Mouse (Mus musculus): Measurements from ENCODE around the gene Abat. TPM values are rescaled to one million over a fixed set of nuclear protein-coding genes. Genes with fewer than 3 reads are reported as not detected.
"Not testable (repeated sequence)": the region's sequence is repeated elsewhere in the genome, so short reads cannot be mapped to it uniquely, and the experiment has no call there.

Gene Abat
- polyA plus RNA-seq, 1 experiment from 2014 or later: 111 TPM

GRCm38 (mm10) chr16:8562827-8563226 is 49.6 kb downstream of the Abat start:
- ATAC-seq (ENCODE audit: low FRiP score): not testable (repeated sequence)
- WGBS: 83% methylated on average over 3 of the region's 3 CpGs

GRCm38 (mm10) chr16:8564836-8565235 is 51.6 kb downstream of the Abat start:
- H3K36me3 ChIP-seq: 0 out of 2 replicates have a peak, but pooled peaks cover 3% of the 10 kb centered on the region
- no peaks in the 10 kb centered on the region for H3K27me3 ChIP-seq (replicated peaks)
- peaks cover 4% of the 10 kb centered on the region for H3K9me3 ChIP-seq (replicated peaks)
- H3K27ac ChIP-seq (replicated peaks): no peak overlapping the region
- H3K4me2 ChIP-seq: no peak overlapping the region
- 91% methylated on average over 2 of the region's 2 CpGs for WGBS
- no peak overlapping the region for H3K9ac ChIP-seq (replicated peaks)
- H3K4me3 ChIP-seq (replicated peaks): no peak overlapping the region
- ATAC-seq (ENCODE audit: low FRiP score): no peak
- peaks cover 9% of the 10 kb centered on the region for H3K4me1 ChIP-seq

More at GRCm38 (mm10) chr16:8562827-8563226, 49.6 kb downstream of the Abat start:
- not testable (repeated sequence) for H3K4me2 ChIP-seq; H3K36me3 ChIP-seq; H3K4me1 ChIP-seq; H3K27me3 ChIP-seq (replicated peaks); H3K27ac ChIP-seq (replicated peaks); H3K9ac ChIP-seq (replicated peaks); H3K4me3 ChIP-seq (replicated peaks); H3K9me3 ChIP-seq (replicated peaks)

GRCm38 (mm10) chr16:8565539-8565938 is 52.3 kb downstream of the Abat start:
- Histone ChIP-seq H3K27ac (replicated peaks) (peak overlapping the region; percentile 60), H3K27me3 (replicated peaks) (no peaks in the 10 kb centered on the region), H3K4me2 (no peak overlapping the region), H3K4me3 (replicated peaks) (no peak overlapping the region), H3K9ac (replicated peaks) (no peak overlapping the region), H3K36me3 (no peaks in the 10 kb centered on the region), H3K4me1 (peaks cover 9% of the 10 kb centered on the region), H3K9me3 (replicated peaks) (no peaks in the 10 kb centered on the region)
- WGBS: 79% methylated on average over 2 of the region's 2 CpGs
- ATAC-seq (ENCODE audit: low FRiP score): no peak

GRCm38 (mm10) chr16:8566115-8566711 is 53.0 kb downstream of the Abat start:
- peak; percentile 53; the same call in 1 of the 2 replicates for ATAC-seq (ENCODE audit: low FRiP score)
- WGBS: 3% methylated on average over 3 of the region's 3 CpGs

GRCm38 (mm10) chr16:8568881-8569280 is 55.7 kb downstream of the Abat start:
- H3K4me1 ChIP-seq: peaks cover 9% of the 10 kb centered on the region
- no peaks in the 10 kb centered on the region for H3K27me3 ChIP-seq (replicated peaks)
- H3K9ac ChIP-seq (replicated peaks): no peak overlapping the region
- H3K9me3 ChIP-seq (replicated peaks): no peaks in the 10 kb centered on the region
- no peak overlapping the region for H3K4me3 ChIP-seq (replicated peaks)
- no peak overlapping the region for H3K4me2 ChIP-seq
- H3K36me3 ChIP-seq: peaks cover 3% of the 10 kb centered on the region; the same call in 1 of the 2 replicates
- H3K27ac ChIP-seq (replicated peaks): no peak overlapping the region
- WGBS: 87% methylated on average over 7 of the region's 7 CpGs
- ATAC-seq (ENCODE audit: low FRiP score): no peak

More at GRCm38 (mm10) chr16:8566115-8566711, 53.0 kb downstream of the Abat start:
- Histone ChIP-seq H3K4me3 (replicated peaks) (no peak overlapping the region), H3K9me3 (replicated peaks) (no peaks in the 10 kb centered on the region), H3K27me3 (replicated peaks) (no peaks in the 10 kb centered on the region), H3K27ac (replicated peaks) (peak overlapping the region; percentile 60), H3K9ac (replicated peaks) (no peak overlapping the region), H3K4me2 (no peak overlapping the region), H3K36me3 (no peaks in the 10 kb centered on the region), H3K4me1 (peaks cover 9% of the 10 kb centered on the region)

GRCm38 (mm10) chr16:8570336-8570735 is 57.1 kb downstream of the Abat start:
- Histone ChIP-seq H3K27ac (replicated peaks) (no peak overlapping the region; the same call in 1 of the 2 replicates), H3K9ac (replicated peaks) (no peak overlapping the region), H3K9me3 (replicated peaks) (no peaks in the 10 kb centered on the region), H3K4me2 (no peak overlapping the region), H3K36me3 (peaks cover 13% of the 10 kb centered on the region; the same call in 1 of the 2 replicates), H3K4me3 (replicated peaks) (no peak overlapping the region), H3K4me1 (peaks cover 9% of the 10 kb centered on the region), H3K27me3 (replicated peaks) (no peaks in the 10 kb centered on the region)
- ATAC-seq (ENCODE audit: low FRiP score): no peak
- 75% methylated on average over 12 of the region's 12 CpGs for WGBS

- H3K9ac ChIP-seq (replicated peaks): no peak overlapping the region
- ATAC-seq (ENCODE audit: low FRiP score): no peak
- WGBS: 86% methylated on average over 11 of the region's 11 CpGs
These were observed 57.8 kb downstream of the Abat start for GRCm38 (mm10) chr16:8570901-8571615.

GRCm38 (mm10) chr16:8573041-8573440 is 59.8 kb downstream of the Abat start:
- Histone ChIP-seq H3K27ac (replicated peaks) (no peak overlapping the region), H3K4me3 (replicated peaks) (no peak overlapping the region), H3K36me3 (peaks cover 15% of the 10 kb centered on the region), H3K9me3 (replicated peaks) (no peaks in the 10 kb centered on the region), H3K4me1 (no peaks in the 10 kb centered on the region), H3K27me3 (replicated peaks) (no peaks in the 10 kb centered on the region), H3K4me2 (no peak overlapping the region), H3K9ac (replicated peaks) (no peak overlapping the region)
- no peak for ATAC-seq (ENCODE audit: low FRiP score)
- WGBS: 89% methylated on average over 4 of the region's 4 CpGs

More at GRCm38 (mm10) chr16:8570901-8571615, 57.8 kb downstream of the Abat start:
- Histone ChIP-seq H3K36me3 (peaks cover 13% of the 10 kb centered on the region; the same call in 1 of the 2 replicates), H3K9me3 (replicated peaks) (no peaks in the 10 kb centered on the region), H3K27ac (replicated peaks) (no peak overlapping the region; the same call in 1 of the 2 replicates), H3K27me3 (replicated peaks) (no peaks in the 10 kb centered on the region), H3K4me1 (peaks cover 5% of the 10 kb centered on the region), H3K4me2 (no peak overlapping the region), H3K4me3 (replicated peaks) (no peak overlapping the region)

- Histone ChIP-seq H3K27ac (replicated peaks) (no peak overlapping the region), H3K4me2 (no peak overlapping the region), H3K9ac (replicated peaks) (no peak overlapping the region), H3K4me1 (no peaks in the 10 kb centered on the region), H3K9me3 (replicated peaks) (no peaks in the 10 kb centered on the region), H3K27me3 (replicated peaks) (no peaks in the 10 kb centered on the region), H3K36me3 (peaks cover 22% of the 10 kb centered on the region), H3K4me3 (replicated peaks) (no peak overlapping the region)
- ATAC-seq (ENCODE audit: low FRiP score): no peak
- 17% methylated on average over 3 of the region's 3 CpGs for whole genome bisulfite sequencing
These were observed 60.5 kb downstream of the Abat start for GRCm38 (mm10) chr16:8573751-8574150.

- 94% methylated on average over 11 of the region's 11 CpGs for WGBS
- H3K36me3 ChIP-seq: peaks cover 27% of the 10 kb centered on the region
- no peak overlapping the region for H3K27ac ChIP-seq (replicated peaks)
- no peaks in the 10 kb centered on the region for H3K27me3 ChIP-seq (replicated peaks)
- no peak overlapping the region for H3K4me3 ChIP-seq (replicated peaks)
- H3K4me1 ChIP-seq: no peaks in the 10 kb centered on the region
- H3K4me2 ChIP-seq: no peak overlapping the region
- no peak for ATAC-seq (ENCODE audit: low FRiP score)
- no peaks in the 10 kb centered on the region for H3K9me3 ChIP-seq (replicated peaks)
- H3K9ac ChIP-seq (replicated peaks): no peak overlapping the region
These were observed 61.1 kb downstream of the Abat start for GRCm38 (mm10) chr16:8574316-8574715.

GRCm38 (mm10) chr16:8576111-8576510 is 62.9 kb downstream of the Abat start:
- peak; percentile 50; the same call in 1 of the 2 replicates for ATAC-seq (ENCODE audit: low FRiP score)
- no peak overlapping the region for H3K4me3 ChIP-seq (replicated peaks)
- no peak overlapping the region for H3K9ac ChIP-seq (replicated peaks)
- H3K27me3 ChIP-seq (replicated peaks): no peaks in the 10 kb centered on the region
- WGBS: 48% methylated on average over 3 of the region's 3 CpGs
- H3K4me2 ChIP-seq: no peak overlapping the region
- H3K36me3 ChIP-seq: peaks cover 28% of the 10 kb centered on the region
- H3K27ac ChIP-seq (replicated peaks): no peak overlapping the region
- H3K4me1 ChIP-seq: no peaks in the 10 kb centered on the region
- no peaks in the 10 kb centered on the region for H3K9me3 ChIP-seq (replicated peaks)

- no peaks in the 10 kb centered on the region for H3K9me3 ChIP-seq (replicated peaks)
- ATAC-seq (ENCODE audit: low FRiP score): no peak
- H3K27me3 ChIP-seq (replicated peaks): no peaks in the 10 kb centered on the region
- no peak overlapping the region for H3K4me3 ChIP-seq (replicated peaks)
- WGBS: 70% methylated on average over 3 of the region's 3 CpGs
- no peak overlapping the region for H3K9ac ChIP-seq (replicated peaks)
- H3K4me1 ChIP-seq: no peaks in the 10 kb centered on the region
- peaks cover 30% of the 10 kb centered on the region for H3K36me3 ChIP-seq
- no peak overlapping the region for H3K4me2 ChIP-seq
- no peak overlapping the region for H3K27ac ChIP-seq (replicated peaks)
These were observed 63.7 kb downstream of the Abat start for GRCm38 (mm10) chr16:8576901-8577300.

All from neural tube, embryonic 15.5 days (tissue).